Mouse (Mus musculus) kidney, postnatal 4 days (tissue): ENCODE measurements around the gene Cisd1.

Source experiments
- DNase-seq, 2 experiments: peaks; one replicate each; pipeline ENCODE4 v3.0.0; 2021; ENCODE audit warnings: mixed read lengths in 2 of 2

The Cisd1 gene

GRCm38 (mm10) chr10:71348637-71349280 lies 4.0 kb upstream of the Cisd1 start:
- peak; percentile 39 to 59 for DNase-seq

DNA sequence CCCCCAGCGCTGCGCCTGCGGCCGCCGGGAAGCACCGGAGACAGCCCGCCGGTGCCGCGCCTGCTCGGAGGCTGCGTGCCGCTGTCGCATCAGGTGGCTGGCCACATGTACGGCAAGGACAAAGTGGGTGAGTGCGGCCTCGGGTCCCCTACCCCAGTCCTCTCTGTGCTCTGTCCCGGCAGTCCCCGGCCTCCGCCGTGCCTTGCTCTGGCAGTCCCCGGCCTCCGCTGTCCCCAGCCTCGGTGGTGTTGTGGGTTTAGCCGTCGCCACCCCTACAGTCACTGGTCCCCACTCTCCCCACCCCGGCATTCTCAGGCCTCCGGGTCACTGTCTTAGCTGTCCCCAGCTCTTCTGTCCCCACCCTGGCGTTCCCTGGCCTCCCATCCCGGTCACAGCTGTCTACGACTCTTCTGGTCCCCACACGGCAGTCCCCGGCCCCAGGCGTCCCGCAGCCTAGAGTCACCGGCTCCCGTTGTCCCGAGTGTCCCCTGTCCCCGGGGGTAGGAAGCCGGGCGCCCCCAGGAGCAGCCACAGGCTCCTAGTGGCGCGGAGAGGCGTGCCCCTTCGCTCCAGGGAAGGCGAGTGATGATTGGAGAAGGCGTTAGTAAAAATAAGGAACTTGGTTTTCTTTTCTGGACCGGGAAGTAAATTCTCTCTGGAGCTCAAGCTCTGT lies 3.3 kb upstream of the Cisd1 start:
- peak; percentile 63 to 72 for DNase-seq

- peak; percentile 99 to 100 for DNase-seq
These were observed 2.8 kb upstream of the Cisd1 start, which contains the start of gene Ipmk for GRCm38 (mm10) chr10:71347509-71347949. Gene Ipmk (plus strand): TSS chr10:71347763.

GRCm38 (mm10) chr10:71346722-71347508 lies 2.2 kb upstream of the Cisd1 start:
- DNase-seq: no peak

DNA sequence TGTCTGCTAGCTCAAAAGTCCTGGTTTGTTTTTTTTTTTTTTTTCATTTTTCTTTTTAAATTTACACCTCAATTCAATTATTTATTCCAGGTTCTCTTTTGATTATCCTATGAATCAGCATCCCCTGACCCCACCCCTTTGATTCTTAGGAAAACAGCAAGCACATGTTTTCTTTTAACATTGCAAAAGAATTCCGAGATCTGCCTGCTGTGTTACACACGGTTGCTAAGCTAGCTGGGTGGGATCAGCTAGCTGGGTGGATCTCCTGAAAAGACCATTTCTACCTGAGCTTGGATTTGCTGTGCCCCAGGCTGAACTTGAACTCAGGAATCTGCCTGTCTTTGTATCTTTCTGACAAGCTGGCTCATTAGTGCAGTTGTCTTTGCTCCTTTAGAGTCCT lies 1.4 kb upstream of the Cisd1 start:
- no peak for DNase-seq

GRCm38 (mm10) chr10:71343567-71344265 lies 1.0 kb downstream of the Cisd1 start:
- no peak for DNase-seq

DNA sequence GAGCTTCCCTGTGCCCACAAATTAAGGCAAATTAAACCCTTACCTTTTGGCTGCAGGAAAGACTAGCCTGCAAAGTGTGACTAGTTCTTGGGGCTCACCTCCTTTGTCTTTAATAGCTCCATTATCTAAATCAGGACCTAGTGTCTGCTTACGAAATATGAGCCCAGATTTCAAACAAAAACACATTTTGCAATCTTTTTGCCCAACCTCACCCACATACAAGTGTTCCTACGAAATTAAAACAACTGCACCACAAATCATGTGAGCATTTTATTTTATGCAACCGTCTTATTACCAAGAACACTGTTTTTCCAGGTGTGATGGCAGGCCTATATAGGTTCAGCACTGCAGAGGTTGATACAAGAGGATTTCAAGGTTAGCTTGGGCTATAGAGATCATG lies 1.6 kb downstream of the Cisd1 start:
- no peak for DNase-seq

DNA sequence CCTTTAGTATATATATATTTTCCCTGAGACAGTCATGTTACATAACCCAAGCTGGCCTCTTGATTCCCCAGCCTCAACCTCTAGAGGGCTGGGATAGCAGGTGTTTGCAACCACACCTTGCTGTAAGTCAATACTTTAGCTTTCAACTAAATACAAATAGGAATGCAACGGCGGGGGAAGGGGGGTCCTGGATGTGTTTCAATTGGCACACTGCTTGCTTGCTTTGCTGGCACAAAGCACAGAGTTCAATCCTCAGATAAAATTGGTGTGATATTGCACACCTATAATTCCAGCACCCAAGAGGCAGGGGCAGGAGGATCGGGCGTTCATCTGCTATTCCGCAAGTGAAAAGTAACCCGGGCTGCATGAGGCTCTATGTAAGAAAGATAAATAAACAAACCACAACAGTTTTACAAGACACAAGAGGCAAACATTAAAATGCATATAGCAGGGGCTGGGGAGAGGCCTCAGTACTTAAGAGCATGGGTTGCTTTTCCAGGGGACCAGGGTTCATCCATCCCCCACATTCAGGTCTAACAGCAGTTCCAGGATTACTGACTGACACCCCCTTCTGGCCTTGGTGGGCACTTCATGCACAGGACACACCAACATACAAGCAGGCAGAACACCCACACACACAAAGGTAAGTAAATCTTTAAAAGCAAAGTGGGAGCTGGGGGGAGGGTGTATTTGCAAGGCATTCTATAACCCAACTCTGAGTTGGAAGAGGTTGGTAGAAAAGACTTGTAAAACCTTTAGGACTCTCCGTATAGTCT lies 2.5 kb downstream of the Cisd1 start:
- peak; percentile 50 to 62 for DNase-seq

- DNase-seq: no peak
These were observed 3.5 kb downstream of the Cisd1 start for GRCm38 (mm10) chr10:71341290-71341689.

GRCm38 (mm10) chr10:71340195-71340594 lies 4.6 kb downstream of the Cisd1 start:
- DNase-seq: no peak

DNA sequence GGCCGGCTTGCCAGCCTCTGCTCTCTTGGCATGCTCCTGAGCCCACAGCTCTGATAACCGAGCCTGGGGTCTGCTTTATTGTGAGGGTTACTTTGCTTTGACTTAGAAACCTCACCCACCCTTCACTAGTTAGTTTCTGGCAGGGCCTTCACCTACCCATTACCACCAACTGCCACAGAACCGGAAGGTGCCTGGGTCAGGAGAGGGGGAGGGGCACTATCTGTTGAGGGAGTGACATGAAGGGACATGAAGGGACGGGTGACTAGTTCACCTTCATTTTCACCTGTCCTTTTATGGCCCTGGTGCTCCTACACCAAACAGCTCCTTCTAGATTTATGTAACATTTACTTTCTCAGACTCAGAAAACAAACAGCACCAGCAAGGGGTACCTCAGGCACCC lies 5.3 kb downstream of the Cisd1 start:
- DNase-seq: no peak

- DNase-seq: peak in 1 of 2 experiments; percentile 48
These were observed 6.4 kb downstream of the Cisd1 start for GRCm38 (mm10) chr10:71338156-71338905.

GRCm38 (mm10) chr10:71337733-71338132 lies 7.0 kb downstream of the Cisd1 start:
- no peak for DNase-seq

DNA sequence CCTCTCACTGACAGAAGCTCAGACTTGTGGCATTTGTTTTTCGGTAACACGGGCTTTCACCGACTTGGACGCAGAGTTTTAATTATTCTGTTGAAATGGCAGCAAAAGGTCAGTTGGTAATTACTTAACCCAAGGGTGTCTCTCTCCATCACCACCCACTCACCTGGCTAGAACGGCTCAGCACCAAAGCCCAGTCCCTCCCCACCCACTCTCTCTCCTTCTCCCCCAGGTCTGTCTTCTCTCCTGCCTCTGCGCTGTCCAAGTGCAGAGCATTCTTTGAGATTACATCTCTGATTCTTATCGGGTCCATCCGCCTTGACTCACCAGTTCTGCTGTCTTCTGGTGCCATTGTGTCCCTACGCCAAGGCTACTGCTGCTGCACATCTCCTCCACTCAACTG lies 11.9 kb downstream of the Cisd1 start:
- DNase-seq: no peak

DNA sequence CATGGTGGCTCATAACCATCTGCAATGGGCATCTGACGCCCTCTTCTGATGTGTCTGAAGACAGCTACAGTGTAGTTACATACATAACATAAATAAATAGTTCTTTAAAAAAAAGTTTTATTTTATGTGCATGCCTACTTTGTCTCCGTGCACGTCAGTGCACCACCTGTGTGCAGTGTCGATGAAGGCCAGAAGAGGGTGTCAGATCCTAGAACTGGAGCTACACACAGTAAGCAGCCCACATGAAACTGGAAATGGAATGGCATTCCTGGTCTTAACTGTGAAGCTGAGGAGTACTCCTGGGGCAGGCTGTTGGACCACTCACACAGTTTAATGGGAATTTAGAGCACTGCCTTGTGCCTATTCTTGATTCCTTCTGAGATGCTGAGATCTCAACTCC lies 12.4 kb downstream of the Cisd1 start:
- no peak for DNase-seq

- no peak for DNase-seq
These were observed 12.8 kb downstream of the Cisd1 start for GRCm38 (mm10) chr10:71331908-71332307.

- no peak for DNase-seq
These were observed 14.7 kb downstream of the Cisd1 start for GRCm38 (mm10) chr10:71330070-71330469.

DNA sequence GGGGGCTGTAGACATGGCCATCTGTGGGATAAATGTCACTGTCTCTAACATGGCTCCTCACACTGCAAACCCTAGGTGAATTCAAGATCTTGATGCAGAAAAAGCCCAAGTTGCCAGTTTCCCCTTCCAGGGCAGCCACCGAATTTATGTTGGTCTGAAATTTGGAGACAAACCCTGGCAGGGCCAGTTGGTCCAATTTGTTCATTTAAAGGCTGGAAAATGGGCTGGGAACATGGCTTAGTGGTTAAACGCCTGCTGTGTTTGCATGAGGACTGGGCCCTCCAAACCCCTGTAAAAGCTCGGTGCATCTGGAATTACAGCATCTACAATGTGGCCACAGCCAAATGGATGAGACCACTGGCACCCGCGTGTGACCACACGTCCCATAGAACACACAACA lies 15.5 kb downstream of the Cisd1 start:
- no peak for DNase-seq

DNA sequence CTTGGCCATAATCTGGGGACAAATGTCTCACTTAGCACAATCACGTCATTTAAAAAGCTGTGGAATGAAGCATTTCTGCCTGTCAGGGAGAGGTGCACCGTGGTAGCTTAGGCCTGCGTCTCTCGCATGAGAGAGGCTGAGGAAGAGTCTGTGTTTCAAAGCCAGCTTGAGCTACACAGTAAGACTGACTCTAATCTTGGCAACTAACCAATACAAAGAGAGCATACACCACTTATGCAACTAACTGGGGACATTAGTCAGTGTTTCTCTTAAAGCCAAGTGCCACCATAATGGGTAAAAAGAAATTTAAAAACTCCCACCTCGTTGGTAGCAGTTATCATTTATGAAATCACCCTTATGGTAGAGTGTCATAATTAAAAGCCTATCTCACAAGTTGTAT lies 15.9 kb downstream of the Cisd1 start:
- no peak for DNase-seq

- no peak for DNase-seq
These were observed 16.4 kb downstream of the Cisd1 start for GRCm38 (mm10) chr10:71328382-71328781.

- no peak for DNase-seq
These were observed 17.4 kb downstream of the Cisd1 start for GRCm38 (mm10) chr10:71327386-71327785.

GRCm38 (mm10) chr10:71326789-71327188 lies 18.0 kb downstream of the Cisd1 start:
- peak; percentile 80 to 83 for DNase-seq
